Mouse (Mus musculus) mammary gland, adult 2 months (tissue): ENCODE data around the gene Gstt3. TPM values are rescaled to one million over a fixed set of nuclear protein-coding genes. Genes with fewer than 3 reads are reported as not detected.

ENCODE experiments used
- polyA plus RNA-seq: library from polyadenylated mRNA; depleted of rRNA; stranded (reverse); fragments of >200 nt; gene quantifications from 2 replicates; pipeline ENCODE4 v1.2.3, GENCODE M21; 2012; ENCODE audit warnings: low replicate concordance; rRNA removed

The Gstt3 gene
- 29.5 and 31.8 TPM in 2 replicates for polyA plus RNA-seq

DNA sequence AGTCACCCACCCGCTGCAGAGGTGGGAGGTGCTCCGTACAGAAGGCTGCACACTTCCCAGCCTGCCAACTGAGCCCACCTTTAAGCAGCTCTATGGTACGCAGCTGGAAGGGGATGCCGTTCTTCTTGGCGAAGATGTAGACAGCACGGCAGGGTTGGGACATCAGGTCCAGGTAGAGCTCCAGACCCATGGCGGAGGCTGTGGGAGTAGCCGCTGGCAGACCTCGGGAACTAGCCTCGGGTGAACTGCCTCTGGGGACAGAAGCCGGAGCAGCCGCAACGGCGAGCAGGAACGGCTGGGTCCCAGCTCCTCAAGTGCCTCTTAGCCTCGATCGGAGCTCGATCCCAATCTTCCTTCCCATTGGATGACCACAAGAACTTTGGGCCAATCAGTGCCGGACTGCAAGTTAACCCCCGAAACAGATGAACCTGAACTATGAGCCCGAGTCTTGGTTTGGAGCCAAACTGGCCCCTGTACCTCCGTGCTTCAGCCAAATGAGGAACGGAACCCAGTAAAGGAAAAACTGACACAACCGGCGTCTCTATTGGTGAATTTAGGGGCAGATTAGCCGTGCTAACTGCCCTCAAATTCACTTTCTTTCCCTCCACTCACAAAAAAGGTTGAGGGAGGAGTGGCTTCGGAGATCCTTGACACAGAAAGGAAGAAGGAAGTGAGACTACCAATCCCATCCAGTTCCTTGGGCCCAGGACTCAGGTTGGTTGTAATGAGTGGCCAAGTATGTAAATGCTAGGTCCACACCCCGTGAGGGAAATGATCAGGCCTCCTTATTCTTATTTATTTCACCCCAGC lies at the start of gene Gstt3, which contains the start of gene Gm20441:
TSS of gene Gstt3 (minus strand) at position 646 of the 810 bp plus-strand sequence.
TSS of gene Gm20441 (minus strand) at position 186 of the 810 bp plus-strand sequence.

GRCm38 (mm10) chr10:75822443-75822842 lies 41.2 kb upstream of the Gstt3 start, which contains the start of gene Gstt4:
Gstt4 (minus strand) TSS chr10:75822543.

DNA sequence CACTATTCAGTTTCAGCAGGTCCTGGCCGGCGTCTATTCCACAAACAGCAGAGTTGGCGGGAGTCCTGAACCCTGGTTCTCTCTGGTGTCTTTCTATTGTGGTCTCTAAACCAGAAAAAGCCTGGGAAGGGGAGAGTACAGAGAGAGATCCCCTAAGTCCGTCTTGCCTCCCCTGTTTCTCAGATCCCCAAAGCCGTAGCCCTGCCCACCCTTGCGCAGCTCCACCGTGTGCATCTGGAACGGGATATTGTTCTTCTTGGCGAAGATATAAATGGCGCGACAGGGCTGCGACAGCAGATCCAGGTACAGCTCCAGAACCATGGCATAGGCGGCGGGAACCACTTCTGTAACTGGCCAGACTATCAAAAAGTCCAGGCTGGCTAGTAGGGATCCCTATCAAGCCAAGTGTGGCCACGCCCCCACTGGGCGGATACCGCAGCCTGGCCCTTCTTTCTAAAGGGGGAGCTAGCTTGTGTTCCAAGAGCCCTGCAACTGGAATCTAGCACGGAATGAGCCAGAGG lies 17.0 kb upstream of the Gstt3 start, which contains the start of gene Gstt1:
TSS of gene Gstt1 (minus strand) at position 409 of the 521 bp plus-strand sequence.

GRCm38 (mm10) chr10:75772795-75773664 lies 8.2 kb downstream of the Gstt3 start, which contains the start of gene Ddt:
Ddt (minus strand) TSS chr10:75773414.

DNA sequence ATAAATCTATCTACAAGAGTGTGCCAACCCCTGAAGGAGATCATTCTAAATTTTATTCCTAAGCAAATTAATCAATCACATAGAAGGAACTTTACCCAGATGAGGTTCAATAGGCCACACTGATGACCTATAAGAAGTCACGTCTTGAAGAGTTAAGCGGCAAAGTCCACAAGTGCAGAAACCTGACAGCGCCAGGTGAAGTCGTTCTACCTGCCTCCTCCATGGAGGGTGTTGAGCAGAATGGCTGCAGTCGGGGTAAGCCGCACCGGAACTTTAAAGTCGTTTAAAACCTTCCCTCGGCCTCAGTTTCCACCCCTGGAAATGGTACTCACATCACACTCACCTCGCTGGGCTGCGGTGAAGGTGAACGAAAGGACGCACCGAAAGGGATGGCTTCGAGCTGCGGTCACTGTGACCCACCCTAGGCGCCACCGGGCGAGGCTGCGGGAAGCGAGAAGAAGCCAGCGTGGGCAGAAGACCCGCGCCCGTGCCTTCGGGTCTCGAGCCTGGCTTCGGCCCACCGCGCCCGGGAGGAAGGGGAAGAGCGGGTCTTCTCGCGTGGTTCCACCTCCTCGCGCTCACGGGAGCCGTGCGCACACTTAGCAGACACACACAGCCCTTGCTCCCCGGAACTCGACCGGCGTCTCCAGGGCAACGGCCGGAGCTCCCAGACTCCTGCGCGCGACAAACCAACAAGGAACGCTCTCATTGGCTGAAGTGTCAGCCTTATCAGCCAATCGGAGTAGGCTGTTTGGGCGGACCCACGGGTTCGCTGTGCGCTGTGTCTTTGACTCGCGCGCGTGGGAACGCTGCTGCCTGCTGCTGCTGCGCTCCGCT lies 17.3 kb downstream of the Gstt3 start, which contains the start of gene Cabin1:
TSS of gene Cabin1 (minus strand) at position 660 of the 837 bp plus-strand sequence.

Other genes starting within 250 kb of the Gstt3 start
- gene Lrrc75b, start 221.1 kb downstream of the Gstt3 start, polyA plus RNA-seq = 5.1 and 7.0 TPM in 2 replicates
- gene Ggt1, start 219.8 kb downstream of the Gstt3 start, polyA plus RNA-seq = 21.5 and 25.4 TPM in 2 replicates
- 110 and 156 TPM in 2 replicates for gene Ggt5, start 192.1 kb downstream of the Gstt3 start, polyA plus RNA-seq
- gene Susd2, start 137.4 kb downstream of the Gstt3 start, polyA plus RNA-seq = 20.4 and 23.4 TPM in 2 replicates
- 44.9 and 71.1 TPM in 2 replicates for gene Cabin1, start 17.1 kb downstream of the Gstt3 start, polyA plus RNA-seq
- gene Ddt, start 8.0 kb downstream of the Gstt3 start, polyA plus RNA-seq = 124 and 130 TPM in 2 replicates
- gene Gm20441, start 460 bp downstream of the Gstt3 start, polyA plus RNA-seq = 0.80 TPM in 1 of 2 replicates, not detected in the other
- 102 and 142 TPM in 2 replicates for gene Gstt1, start 17.2 kb upstream of the Gstt3 start, polyA plus RNA-seq
- gene Gstt4, start 41.1 kb upstream of the Gstt3 start, polyA plus RNA-seq = 0.13 TPM in 1 of 2 replicates, not detected in the other
- gene Gstt2, start 56.0 kb upstream of the Gstt3 start, polyA plus RNA-seq = 154 and 183 TPM in 2 replicates
- 840 and 1,446 TPM in 2 replicates for gene Mif, start 78.8 kb upstream of the Gstt3 start, polyA plus RNA-seq
- gene Derl3, start 112.0 kb upstream of the Gstt3 start, polyA plus RNA-seq = 3.8 and 13.0 TPM in 2 replicates
- 38.7 and 48.1 TPM in 2 replicates for gene Smarcb1, start 140.2 kb upstream of the Gstt3 start, polyA plus RNA-seq
- gene Chchd10, start 151.7 kb upstream of the Gstt3 start, polyA plus RNA-seq = 802 and 1,034 TPM in 2 replicates
- 32.1 and 37.9 TPM in 2 replicates for gene Mmp11, start 155.1 kb upstream of the Gstt3 start, polyA plus RNA-seq
- gene Gm867, start 159.3 kb upstream of the Gstt3 start, polyA plus RNA-seq = 0.37 TPM in 1 of 2 replicates, not detected in the other
- 42.7 and 65.7 TPM in 2 replicates for gene Vpreb3, start 161.6 kb upstream of the Gstt3 start, polyA plus RNA-seq
- gene Gm5134, start 173.1 kb upstream of the Gstt3 start, polyA plus RNA-seq = 0.27 and 0.53 TPM in 2 replicates